9 mouse cellular contexts compared by ENCODE assay signal in genomic region chr17:83311806-83312205, GRCm38 (mm10). TPM values are rescaled to one million over a fixed set of nuclear protein-coding genes. Genes with fewer than 3 reads are reported as not detected.
DNase-seq lines count a peak whose midpoint lies in the region; ATAC-seq and TF ChIP-seq lines count a peak whose summit lies in the region.
"Had no signal": no experiment of that assay in that cellular context is flagged by ENCODE, and none has a peak within 500 bp of the region (broad histone marks: within the 10 kb centered on the region; RNA-seq: fewer than 3 reads in every experiment).

No protein-coding gene starts in this region.

- 69% methylated on average over 5 of the region's 5 CpGs for WGBS in heart, embryonic 14.5 days
- WGBS in lung, postnatal 0 days = 58% methylated on average over 5 of the region's 5 CpGs
- WGBS in limb, embryonic 10.5 days = 76% methylated on average over 5 of the region's 5 CpGs
- WGBS in midbrain, embryonic 14.5 days = 67% methylated on average over 5 of the region's 5 CpGs

- H3K36me3 ChIP-seq in heart, embryonic 14.5 days (ENCODE audit: control insufficient read depth, insufficient read depth, low read length) = no peaks in the 10 kb centered on the region
- no peaks in the 10 kb centered on the region for H3K36me3 ChIP-seq in lung, postnatal 0 days (ENCODE audit: insufficient read depth, low read length)
- no peaks in the 10 kb centered on the region for H3K36me3 ChIP-seq in limb, embryonic 10.5 days
- no peaks in the 10 kb centered on the region for H3K36me3 ChIP-seq in midbrain, embryonic 14.5 days (ENCODE audit: control insufficient read depth, insufficient read depth, low read length)

- TF ChIP-seq CTCF in lung, postnatal 0 days (IDR thresholded peaks at IDR 0.05) = no peak

- no peaks in the 10 kb centered on the region for H3K27me3 ChIP-seq in heart, embryonic 14.5 days (ENCODE audit: control insufficient read depth, insufficient read depth, low read length)
- no peaks in the 10 kb centered on the region for H3K27me3 ChIP-seq in lung, postnatal 0 days (replicated peaks; ENCODE audit: insufficient read depth, low read length)
- no peaks in the 10 kb centered on the region for H3K27me3 ChIP-seq in limb, embryonic 10.5 days (ENCODE audit: low read depth, poor library complexity, severe bottlenecking)
- H3K27me3 ChIP-seq in midbrain, embryonic 14.5 days (ENCODE audit: control insufficient read depth, insufficient read depth, low read length) = no peaks in the 10 kb centered on the region

- H3K9ac ChIP-seq in heart, embryonic 14.5 days (ENCODE audit: low read length) = no peak overlapping the region
- no peak overlapping the region for H3K9ac ChIP-seq in lung, postnatal 0 days (replicated peaks; ENCODE audit: low read depth)
- no peak overlapping the region for H3K9ac ChIP-seq in midbrain, embryonic 14.5 days (replicated peaks; ENCODE audit: low read length)

- H3K4me3 ChIP-seq in heart, embryonic 14.5 days (ENCODE audit: control insufficient read depth in 1 of 2, insufficient read depth in 1 of 2, low read depth in 1 of 2, low read length in 2 of 2) = no peak overlapping the region
- H3K4me3 ChIP-seq in lung, postnatal 0 days (ENCODE audit: low read depth, low read length) = no peak overlapping the region
- H3K4me3 ChIP-seq in limb, embryonic 10.5 days = no peak overlapping the region
- H3K4me3 ChIP-seq in midbrain, embryonic 14.5 days (replicated peaks; ENCODE audit: low read depth, low read length) = no peak overlapping the region

- H3K9me3 ChIP-seq in heart, embryonic 14.5 days (ENCODE audit: control insufficient read depth, low read length) = no peaks in the 10 kb centered on the region
- H3K9me3 ChIP-seq in lung, postnatal 0 days (ENCODE audit: low read length) = no peaks in the 10 kb centered on the region
- no peaks in the 10 kb centered on the region for H3K9me3 ChIP-seq in limb, embryonic 10.5 days (replicated peaks)
- H3K9me3 ChIP-seq in midbrain, embryonic 14.5 days (ENCODE audit: control insufficient read depth, low read length) = no peaks in the 10 kb centered on the region

- no peak for DNase-seq in heart, adult 8-10 months (ENCODE audit: low spot score)
- peak; percentile 80 for DNase-seq in lung, postnatal 0 days (ENCODE audit: low spot score)
- no peak for DNase-seq in lung, adult 18-20 months
- no peak for DNase-seq in limb, embryonic 10.5 days (ENCODE audit: low spot score)
- DNase-seq in midbrain, embryonic 14.5 days = no peak
- DNase-seq: cerebellum, adult 18-20 months; layer of hippocampus, postnatal 36 days had no signal

- peaks cover 25 to 37% of the 10 kb centered on the region in 2 experiments for H3K4me1 ChIP-seq in heart, embryonic 14.5 days (ENCODE audit: control insufficient read depth in 2 of 2, insufficient read depth in 2 of 2, low read length in 2 of 2)
- H3K4me1 ChIP-seq in lung, postnatal 0 days (ENCODE audit: insufficient read depth, low read depth, low read length) = 0 out of 2 replicates have a peak, but pooled peaks cover 7% of the 10 kb centered on the region
- H3K4me1 ChIP-seq in limb, embryonic 10.5 days = peaks cover 56% of the 10 kb centered on the region
- peaks cover 7% of the 10 kb centered on the region; the same call in 1 of the 2 replicates for H3K4me1 ChIP-seq in midbrain, embryonic 14.5 days (ENCODE audit: control insufficient read depth, insufficient read depth, low read length)

- no peak for ATAC-seq in heart, embryonic 14.5 days (ENCODE audit: insufficient number of reproducible peaks, insufficient read depth, low FRiP score, low read depth)
- ATAC-seq in lung, postnatal 0 days = peak; percentile 23; the same call in 1 of the 2 replicates
- ATAC-seq in midbrain, embryonic 14.5 days (ENCODE audit: low FRiP score, low TSS enrichment) = no peak
- ATAC-seq in activated CD4-positive, CD25-positive, alpha-beta regulatory T cell, adult 4 months = no peak

- TF ChIP-seq EP300 in lung, postnatal 0 days (IDR thresholded peaks at IDR 0.05) = no peak

- peak overlapping the region in 1 of 2 experiments; percentile 26; a peak in 1 of 4 replicates for H3K27ac ChIP-seq in heart, embryonic 14.5 days (replicated peaks in 1 of 2; ENCODE audit: control insufficient read depth in 1 of 2, insufficient read depth in 1 of 2, low read depth in 2 of 2, low read length in 2 of 2)
- no peak overlapping the region; the same call in 1 of the 2 replicates for H3K27ac ChIP-seq in lung, postnatal 0 days (ENCODE audit: low read length)
- peak overlapping the region; percentile 38; the same call in 1 of the 2 replicates for H3K27ac ChIP-seq in limb, embryonic 10.5 days
- H3K27ac ChIP-seq in midbrain, embryonic 14.5 days (replicated peaks; ENCODE audit: low read depth, low read length) = no peak overlapping the region

- peak overlapping the region; percentile 56; the same call in 1 of the 2 replicates for H3K4me2 ChIP-seq in heart, embryonic 14.5 days (ENCODE audit: low read length)
- no peak overlapping the region for H3K4me2 ChIP-seq in lung, postnatal 0 days (replicated peaks; ENCODE audit: low read depth, low read length)
- no peak overlapping the region for H3K4me2 ChIP-seq in midbrain, embryonic 14.5 days (ENCODE audit: low read length)

RNA-seq across cellular contexts. Expression of gene Eml4, which starts 38.9 kb away (rescaled TPM):
- polyA plus RNA-seq in heart, embryonic 14.5 days (2014; fragmentation: Nextera tagmentation; extraction: Ambion mirVana) = 16.9 and 20.7 TPM in 2 replicates
- 1 to 10 TPM; 3.3 to 5.0 (median 4.0) TPM for total RNA-seq in heart, adult 8-10 months (2022)
- polyA plus RNA-seq in lung, postnatal 0 days (2015; fragmentation: Nextera tagmentation; extraction: Ambion mirVana) = 13.4 and 15.8 TPM in 2 replicates
- polyA plus RNA-seq in limb, embryonic 10.5 days (2016; fragmentation: Nextera tagmentation; extraction: Ambion mirVana) = 71.6 and 72.3 TPM in 2 replicates
- polyA plus RNA-seq in midbrain, embryonic 14.5 days (2014; fragmentation: Nextera tagmentation; extraction: Ambion mirVana) = 24.9 and 38.9 TPM in 2 replicates
- polyA plus RNA-seq in activated CD4-positive, CD25-positive, alpha-beta regulatory T cell, adult 4 months (2017; shearing (Covaris generic)) = 10 to 100 TPM; 14.0 to 15.2 TPM
